Mouse (Mus musculus) megakaryocyte, embryonic 14.5 days (primary cell): ENCODE data around the gene Uba52.

ENCODE experiments used
- FLI1 ChIP-seq: IDR thresholded peaks from 2 replicates; pipeline ENCODE4 v1.6.1; 2012; ENCODE audit warnings: low read length, inconsistent platforms, mixed read lengths
- GATA1 ChIP-seq: IDR thresholded peaks from 3 replicates; pipeline ENCODE4 v1.6.1; 2012; ENCODE audit warnings: mixed read lengths, low read length, inconsistent platforms, borderline replicate concordance

- no peak for TF ChIP-seq GATA1
- no peak for TF ChIP-seq FLI1
Observed at GRCm38 (mm10) chr8:70495001-70495770, 15.4 kb downstream of the Uba52 start.
